Mouse (Mus musculus) left cerebral cortex, postnatal 36 days (tissue): ENCODE measurements at regions not wholly inside any gene's neighbourhood (a gene's known extent, or its start where the extent isn't known, plus 50 kb on each side); places are given as distances from the start of the nearest gene placed in this dataset.

ENCODE experiments used
- DNase-seq, 2 experiments: peaks; one replicate each; pipeline ENCODE4 v3.0.0; 2021 to 2022; ENCODE audit warnings: low spot score in 2 of 2, mixed read lengths in 1 of 2
- intact Hi-C: fragments of 180-260 bp; cut with DNase I; formaldehyde crosslinking; loops from one replicate; pipeline ENCODE4 v1.15.1; 2025

DNA sequence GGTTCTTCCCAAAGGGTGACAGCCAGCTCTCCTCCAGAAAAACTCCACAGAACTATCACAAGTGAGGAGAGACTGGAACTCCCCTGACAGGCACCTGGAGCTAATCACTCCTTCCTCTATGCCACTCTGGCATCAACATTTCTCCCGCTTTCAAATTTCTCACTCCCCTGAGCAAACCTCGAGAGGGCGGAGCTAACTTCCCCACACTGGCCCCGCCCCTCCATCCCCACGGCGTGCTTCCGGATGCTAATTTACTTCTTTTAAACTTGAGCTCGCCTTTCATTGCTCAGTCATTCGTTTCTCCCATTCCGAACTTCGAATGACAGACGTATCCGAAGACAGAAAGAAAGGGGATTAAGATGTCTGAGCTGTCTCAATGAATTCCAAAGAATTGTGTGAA, 87.8 kb upstream of the Ado start:
- no peak for DNase-seq

DNA sequence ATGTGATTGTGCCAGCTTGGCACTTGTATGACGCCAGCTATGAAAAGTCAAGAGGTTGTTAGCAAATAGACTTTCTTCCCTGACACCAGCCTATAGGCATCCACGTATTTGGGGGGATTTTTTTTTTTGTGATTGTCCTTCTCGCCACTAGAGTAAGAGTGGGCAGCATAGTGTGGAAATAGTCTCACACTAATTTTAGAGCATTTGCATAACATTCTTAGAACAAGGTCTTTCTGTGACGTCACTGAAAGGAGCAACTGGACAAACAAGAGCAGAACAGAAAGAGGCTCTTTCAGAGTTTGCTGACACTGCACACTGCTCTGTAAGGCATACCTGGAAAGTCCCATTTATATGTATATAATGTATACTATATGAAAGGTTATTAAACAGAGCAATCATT, 86.0 kb upstream of the Ado start:
- DNase-seq: no peak
- intact Hi-C loops: no loop called here

More for the DNA sequence above, 87.8 kb upstream of the Ado start:
- intact Hi-C loops: no loop called here

DNA sequence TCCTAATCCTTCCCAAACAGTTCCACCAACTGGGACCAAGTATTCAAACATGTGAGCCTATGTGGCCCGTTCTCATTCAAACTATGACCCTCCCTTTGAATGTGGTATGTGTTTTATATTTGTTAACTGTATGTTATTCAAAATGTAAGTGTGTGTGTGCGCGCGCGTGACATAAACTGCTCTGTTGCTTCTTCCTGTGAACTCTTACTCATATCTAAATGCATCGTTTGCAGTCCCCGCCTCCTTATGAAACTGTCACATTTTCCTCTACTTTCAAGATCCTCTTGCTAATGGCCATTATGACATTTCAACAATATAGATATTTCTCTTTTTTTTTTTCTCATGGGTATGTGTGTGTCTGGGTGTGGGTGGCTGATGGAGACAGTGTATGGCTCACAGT, 84.3 kb upstream of the Ado start:
- intact Hi-C loops: no loop called here
- no peak for DNase-seq

DNA sequence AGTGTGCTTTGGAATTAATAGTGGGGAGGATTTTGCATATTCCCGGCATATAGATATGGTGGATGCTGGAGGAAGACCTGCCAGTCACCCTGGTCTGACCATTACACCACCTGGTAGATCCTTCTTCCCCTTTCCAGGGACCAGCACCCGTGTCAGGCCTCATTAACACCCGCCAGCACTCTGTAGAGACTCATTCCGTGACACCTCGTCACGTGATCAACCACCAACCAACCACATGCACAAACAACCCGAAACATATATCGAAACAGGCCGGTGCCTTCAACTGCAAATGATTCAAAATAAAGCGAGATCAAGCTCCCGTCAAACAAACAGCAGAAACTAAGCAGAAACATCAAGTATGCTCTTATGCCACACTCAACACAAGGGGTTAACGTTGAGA, 74.6 kb upstream of the Ado start:
- intact Hi-C loops: no loop called here
- DNase-seq: no peak

DNA sequence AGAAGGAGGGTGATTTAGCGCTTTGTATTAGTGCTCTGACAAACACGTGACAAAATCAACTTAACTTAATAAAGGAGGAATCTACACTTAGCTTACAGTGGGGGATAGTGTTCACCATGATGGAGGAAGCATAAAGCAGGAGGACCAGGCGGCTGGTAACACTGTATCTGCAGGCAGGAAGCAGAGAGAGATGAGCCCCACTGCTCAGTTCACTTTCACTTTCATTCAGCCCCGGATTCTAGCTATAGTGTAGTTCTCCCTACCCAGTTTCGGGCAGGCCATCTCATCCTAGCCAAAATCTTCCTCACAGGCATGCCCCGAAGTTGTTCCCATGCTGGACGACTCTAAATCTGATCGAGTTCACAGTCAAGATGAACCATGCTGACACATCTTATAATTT, 71.3 kb upstream of the Ado start:
- intact Hi-C loops: no loop called here
- DNase-seq: no peak

DNA sequence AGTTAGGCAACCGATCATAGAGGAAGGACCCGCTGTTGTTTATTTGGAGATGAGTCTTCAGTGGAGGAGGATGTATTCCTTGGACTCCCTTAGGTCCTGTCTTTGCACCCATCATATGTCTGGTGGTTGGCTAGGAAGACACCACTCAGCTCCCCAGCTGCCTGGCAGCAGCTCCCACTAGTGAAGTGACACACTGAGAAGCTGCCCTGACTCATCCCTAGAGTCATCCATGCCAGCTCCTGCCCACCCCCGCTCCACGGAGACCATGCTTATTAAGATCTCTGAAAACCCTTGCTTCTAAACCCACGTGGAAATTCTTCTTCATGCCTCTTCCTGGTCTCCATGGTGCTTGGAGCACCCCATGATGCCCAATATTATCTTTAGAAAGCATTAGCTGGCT, 69.4 kb upstream of the Ado start:
- DNase-seq: peak; percentile 10 to 14

DNA sequence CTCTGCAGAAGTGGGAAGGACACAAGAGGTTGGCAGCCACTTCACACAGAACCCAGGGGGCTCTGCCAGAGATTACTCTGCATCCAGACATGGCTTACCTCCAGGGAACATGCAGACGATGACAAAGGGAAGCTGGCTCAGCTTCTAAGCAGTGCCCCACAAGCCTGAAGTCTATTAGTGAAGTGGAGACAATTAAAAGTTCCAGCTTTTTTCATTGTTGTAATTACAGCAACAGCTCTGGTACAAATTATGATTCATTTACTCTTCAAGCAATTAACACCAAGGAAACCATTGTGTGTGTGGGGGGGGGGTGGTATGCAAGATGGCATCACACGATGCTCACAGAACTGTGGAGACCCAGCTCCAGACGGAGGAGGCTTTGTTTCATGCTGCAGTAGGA, 66.3 kb upstream of the Ado start:
- intact Hi-C loops: no loop called here
- DNase-seq: no peak

More for the DNA sequence above, 69.4 kb upstream of the Ado start:
- intact Hi-C loops: no loop called here

DNA sequence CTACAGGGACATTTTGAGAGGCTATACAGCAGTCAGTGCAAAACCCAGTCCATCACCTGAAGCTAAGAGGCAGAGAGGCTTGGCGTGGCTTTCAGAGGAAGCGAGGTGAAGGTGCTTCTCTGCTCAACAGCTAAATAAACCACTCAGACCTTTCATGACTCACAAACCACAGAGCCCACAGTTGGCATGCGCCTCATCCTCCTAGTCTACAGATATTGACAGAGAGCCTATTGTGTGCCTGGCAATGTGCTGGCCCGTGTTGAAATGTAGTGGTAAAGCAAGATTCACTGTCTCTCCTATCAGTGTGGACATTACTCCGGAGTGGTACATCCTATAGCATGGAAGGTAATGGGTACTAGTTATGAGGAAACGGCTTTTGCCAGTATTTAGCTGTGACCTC, 61.9 kb upstream of the Ado start:
- no peak for DNase-seq
- intact Hi-C loops: no loop called here

DNA sequence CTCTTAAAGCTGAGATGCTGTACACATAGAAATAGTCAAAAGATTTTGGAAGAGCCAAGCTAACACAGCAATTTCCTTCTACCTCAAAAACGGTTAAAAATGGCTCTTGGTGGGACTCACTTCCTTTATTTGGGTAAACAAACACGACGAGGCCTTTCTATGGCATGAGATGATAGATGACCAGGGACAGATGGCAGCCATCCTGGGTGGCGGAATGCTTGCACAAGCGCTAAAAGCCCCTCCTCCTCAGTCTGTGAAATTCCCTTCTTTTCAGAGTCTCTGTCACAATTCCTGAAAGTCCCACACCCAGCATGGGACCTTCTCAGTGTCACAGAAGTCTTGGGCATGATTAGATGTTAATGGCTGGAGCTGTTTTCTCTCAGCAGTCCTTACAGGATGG, 59.3 kb upstream of the Ado start:
- DNase-seq: no peak
- intact Hi-C loops: no loop called here

DNA sequence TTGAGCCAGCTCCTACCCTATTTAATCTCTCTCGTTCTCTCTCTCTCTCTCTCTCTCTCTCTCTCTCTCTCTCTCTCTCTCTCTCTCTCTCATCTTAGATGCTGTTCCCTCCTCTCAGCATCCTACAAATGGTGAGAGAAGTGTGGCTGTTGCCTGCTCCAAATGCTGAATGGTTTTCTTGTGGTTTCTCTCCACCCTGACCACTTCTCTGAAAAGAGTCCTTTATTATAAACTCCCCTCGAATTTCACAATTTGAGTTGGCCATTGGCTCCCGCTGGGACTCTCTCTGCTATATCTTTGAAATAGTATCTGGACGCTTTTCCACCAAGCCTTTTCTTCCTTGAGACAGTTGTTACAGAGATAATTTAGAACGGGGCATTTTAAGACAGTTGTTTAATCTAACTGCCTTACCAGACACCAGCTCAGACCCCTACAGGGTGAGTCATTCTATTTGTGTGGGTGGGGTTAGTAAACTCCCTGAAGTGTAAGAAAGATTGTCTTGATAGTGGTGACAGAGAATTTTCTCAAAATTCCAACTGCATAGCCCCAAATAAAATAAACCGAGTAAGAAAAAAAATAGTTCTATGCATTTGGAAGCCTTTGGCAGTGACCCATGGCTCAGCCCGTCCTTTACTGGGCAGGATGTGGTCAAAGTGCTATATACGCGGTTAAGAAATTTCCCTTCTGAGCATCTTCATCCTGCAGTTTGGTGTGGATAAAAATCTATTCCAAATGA, 58.7 kb upstream of the Ado start:
- intact Hi-C loops: no loop called here

DNA sequence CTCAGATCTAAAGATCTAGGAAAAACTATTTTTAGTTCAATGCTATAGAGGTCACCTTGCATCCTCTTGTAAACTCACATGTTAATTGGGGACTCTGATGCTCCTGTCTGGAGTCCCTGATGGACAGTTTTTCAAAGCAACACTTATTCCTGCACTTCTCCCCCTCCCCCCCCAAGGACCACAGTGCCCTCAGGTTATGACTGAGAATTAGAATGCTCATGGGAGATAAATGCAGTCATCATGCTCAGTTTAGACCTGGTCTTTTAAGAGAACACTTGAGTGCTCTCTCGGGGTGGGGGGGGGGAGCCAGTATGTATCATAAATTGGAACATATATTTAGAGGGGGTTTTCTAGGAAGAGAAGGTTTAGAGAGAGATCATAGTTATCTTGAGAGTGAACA, 58.0 kb upstream of the Ado start:
- intact Hi-C loops: no loop called here
- no peak for DNase-seq

More for the DNA sequence above, 58.7 kb upstream of the Ado start:
- no peak for DNase-seq

DNA sequence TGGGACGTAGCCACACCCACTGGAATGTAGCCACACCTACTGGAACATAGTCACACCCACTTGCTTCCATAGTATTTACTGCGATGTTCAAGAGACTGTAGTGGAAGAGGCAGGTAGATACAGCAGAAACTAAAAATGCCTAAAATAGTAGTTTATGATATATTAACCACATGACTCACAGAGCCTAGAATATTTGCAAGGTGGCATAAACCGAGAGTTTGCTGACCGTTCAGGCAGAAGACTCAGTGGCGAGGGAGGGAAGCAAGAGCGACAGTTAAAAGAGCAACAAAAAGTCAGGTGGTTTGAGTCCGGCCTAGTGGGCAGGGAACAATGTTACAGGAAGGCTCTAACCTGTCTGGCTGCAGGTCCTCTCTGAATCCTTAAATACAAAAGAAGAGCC, 50.6 kb upstream of the Ado start:
- DNase-seq: no peak
- intact Hi-C loops: no loop called here

DNA sequence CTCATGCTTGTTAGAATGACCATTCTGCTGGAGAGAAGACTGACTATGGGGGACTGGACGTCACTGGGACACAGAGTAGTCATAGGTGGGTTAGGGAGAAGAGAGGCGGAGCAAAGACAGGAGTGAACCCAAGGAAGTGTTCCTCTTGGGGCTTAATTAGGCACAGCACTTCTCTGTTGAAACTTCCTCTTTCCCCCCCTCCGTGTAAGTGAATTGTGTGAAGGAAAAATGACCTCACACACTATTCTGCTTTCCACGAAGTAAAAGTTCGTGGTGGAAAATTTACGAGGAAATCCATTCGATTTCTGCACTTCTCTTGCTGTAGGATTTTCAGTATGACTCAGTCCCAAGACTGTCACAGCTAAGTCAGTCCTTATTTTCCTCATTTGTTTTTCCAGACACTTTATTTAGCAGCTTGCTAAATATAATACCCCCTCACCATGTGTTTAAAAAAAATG, 49.9 kb upstream of the Ado start:
- intact Hi-C loops: no loop called here

More for the DNA sequence above, 49.9 kb upstream of the Ado start:
- DNase-seq: no peak
